Mouse (Mus musculus) spleen, embryonic (tissue): ENCODE results near the gene Enc1.

ENCODE experiments used
- CTCF ChIA-PET: fragments of 350-600 bp; sonication (Branson Sonifier 250); formaldehyde crosslinking; loops from one replicate; lab custom pipeline; 2022; lab: Charles Lee

Enc1 gene

DNA sequence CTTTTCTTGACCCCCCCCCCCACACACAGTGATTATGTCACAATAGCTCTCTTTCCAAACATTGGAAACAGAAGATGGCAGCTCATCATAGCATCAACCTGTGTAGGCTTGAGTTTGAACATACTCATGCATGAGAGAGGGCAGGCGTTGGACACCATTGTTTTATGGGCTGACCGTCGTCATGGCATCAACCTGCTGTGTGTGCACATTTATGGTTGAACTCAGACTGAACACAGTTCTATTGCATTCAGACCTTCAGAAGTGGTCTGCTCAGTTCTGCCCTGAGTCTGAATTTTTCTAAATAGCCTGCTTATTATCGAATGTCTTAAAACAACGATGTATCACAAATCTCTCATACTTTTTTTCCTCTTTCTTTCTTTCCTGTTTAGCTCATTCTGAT is 9.2 kb downstream of the Enc1 start:
- CTCF ChIA-PET = no interaction called here

DNA sequence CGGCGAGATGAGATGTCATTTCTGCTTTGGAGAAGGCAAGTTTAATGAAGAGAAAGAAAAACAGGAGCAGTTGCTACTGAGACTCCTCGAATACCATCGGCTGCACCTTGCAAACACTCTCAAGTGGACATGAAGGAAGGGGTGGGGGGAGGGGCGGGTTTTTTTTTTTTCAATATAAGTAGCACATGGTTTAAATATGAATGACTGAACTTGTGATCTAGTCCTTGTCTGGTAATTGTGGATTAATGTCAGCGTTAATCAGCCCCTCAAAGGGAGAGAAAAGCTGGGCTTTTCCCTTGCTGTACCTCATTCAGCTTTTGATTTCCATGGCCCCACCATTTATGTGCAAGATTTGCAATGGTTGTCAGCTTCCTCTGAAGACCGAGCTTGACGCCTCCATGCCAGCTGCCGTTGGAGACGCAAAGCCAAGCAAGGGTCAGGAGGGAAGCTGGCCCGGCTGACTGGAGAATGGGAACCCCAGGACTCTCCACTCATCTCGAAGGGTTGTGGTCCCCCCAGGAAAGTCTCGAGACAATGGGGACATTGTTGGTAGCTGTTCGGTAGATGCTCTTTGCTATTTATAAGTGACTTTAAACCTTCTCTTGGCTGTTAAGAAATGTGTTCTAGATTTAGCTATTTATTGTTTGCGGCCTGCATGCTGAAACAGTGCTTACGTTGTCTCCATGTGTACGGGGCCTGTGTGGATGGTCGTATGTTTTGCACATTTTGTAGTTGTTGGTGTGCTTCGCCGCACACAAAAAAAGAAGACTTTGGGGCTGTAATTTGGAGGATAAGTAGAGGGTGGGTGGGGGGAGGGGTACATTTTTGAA is 9.9 kb downstream of the Enc1 start:
- CTCF ChIA-PET = no interaction called here

DNA sequence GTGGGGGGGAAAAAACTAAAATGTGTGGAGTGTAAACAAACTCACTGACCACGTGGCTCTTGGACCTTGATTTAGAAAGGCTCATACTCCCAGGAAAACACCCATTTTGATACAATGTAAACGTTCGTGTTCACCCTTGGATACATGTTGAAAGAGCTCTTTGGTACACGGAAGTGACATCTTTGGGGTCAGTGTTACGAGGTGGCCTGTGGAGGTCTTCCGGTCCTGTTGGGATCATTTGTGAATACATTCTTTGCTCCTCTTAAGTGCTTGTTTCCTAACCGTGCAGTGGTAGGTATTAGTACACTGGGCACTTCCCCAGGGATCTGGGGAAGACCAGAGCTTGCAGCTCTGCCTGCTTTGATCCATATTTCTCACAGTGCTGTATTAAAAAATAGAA is 10.8 kb downstream of the Enc1 start:
- CTCF ChIA-PET = no interaction called here

DNA sequence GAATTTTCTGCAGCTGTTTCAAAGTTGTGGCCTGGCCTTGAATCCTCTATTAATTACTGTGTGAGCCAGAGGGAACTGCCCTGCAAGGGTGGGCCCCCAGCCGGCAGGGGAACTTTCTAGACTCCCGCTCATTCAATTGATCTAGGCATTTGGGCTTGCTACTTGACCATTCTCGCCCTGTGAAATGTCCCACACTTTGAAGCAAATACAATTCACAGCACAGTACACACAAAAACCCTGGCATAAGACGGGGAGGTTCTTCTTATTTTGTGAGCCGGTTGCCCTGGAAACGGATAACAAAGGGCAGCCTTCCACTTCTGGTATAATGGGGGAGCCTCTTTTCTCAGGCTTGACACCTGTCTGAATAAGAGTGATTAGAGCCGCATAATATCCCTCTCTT is 11.6 kb downstream of the Enc1 start:
- CTCF ChIA-PET = no interaction called here

DNA sequence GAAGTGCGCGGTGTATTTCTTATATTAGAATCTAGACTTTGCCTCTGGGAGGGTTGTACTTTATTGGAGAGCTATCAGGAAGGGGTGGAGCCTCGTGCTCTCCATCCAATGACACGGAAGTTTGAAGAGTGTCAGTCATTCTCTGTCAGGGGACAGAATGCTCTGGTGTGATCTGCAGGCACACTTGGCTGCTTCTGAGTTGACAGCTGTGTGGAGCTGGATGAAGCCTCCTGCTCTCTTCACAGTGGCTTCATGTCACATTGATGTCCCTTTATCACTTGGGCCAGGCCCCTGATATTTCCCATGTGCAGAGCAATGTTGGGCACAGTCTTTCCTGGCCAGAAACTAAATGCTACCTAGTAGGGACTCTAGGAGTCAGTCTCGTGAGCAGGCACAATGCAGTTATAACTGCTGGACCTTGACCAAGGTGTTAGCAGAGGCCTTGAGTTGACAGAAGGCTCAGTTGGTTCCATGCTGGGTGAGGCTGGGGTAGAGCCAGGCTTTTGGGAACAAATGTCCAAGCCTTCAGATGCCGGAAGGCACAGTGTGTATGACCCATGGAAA is 12.6 kb downstream of the Enc1 start:
- CTCF ChIA-PET = no interaction called here

DNA sequence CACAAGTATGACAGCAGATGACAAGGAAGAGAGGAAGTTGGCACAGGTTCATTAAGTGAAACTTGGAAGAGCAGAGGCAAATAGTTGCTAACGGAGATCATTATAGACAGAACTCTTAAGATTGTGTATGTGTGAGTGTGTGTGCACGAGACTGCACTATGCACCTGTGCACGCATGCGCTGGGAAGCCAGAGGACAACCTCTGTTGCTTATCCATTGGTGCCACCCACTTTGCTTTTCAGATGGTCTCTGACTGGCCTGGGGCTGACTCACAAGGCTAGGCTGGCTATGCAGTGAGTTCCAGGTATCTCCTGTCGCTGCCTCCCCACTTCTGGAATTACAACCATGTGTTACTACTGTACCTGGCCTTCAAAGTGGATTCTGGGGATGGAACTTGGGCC is 13.1 kb downstream of the Enc1 start:
- CTCF ChIA-PET = no interaction called here

DNA sequence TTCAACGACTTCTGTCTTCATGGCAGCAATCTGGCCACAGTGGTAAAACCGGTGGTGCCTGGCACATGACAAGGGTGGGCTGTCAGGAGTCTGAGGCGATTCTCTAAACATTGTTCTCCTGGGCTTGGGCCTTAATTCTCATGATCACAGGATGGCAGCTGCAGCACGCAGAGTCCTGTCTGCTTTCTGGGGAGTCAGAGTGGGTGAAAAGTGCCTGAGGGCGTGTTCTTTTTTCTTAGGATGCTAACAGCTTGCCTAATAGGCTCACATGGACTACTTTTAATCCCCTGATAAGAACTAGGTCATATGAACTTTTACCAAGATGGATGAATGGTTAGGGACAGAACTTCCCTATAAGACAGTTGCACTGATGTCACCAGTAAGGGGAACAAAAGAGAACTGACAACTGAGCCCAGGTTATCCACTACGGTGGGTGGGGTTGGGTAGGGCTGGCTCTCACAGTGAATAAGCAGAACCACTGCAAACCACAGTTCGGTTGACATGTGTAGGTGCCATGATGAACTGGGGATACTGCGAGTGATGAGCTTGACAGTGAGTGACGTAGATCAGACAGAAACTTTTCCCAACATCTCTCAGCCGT is 13.8 kb downstream of the Enc1 start:
- CTCF ChIA-PET = no interaction called here

DNA sequence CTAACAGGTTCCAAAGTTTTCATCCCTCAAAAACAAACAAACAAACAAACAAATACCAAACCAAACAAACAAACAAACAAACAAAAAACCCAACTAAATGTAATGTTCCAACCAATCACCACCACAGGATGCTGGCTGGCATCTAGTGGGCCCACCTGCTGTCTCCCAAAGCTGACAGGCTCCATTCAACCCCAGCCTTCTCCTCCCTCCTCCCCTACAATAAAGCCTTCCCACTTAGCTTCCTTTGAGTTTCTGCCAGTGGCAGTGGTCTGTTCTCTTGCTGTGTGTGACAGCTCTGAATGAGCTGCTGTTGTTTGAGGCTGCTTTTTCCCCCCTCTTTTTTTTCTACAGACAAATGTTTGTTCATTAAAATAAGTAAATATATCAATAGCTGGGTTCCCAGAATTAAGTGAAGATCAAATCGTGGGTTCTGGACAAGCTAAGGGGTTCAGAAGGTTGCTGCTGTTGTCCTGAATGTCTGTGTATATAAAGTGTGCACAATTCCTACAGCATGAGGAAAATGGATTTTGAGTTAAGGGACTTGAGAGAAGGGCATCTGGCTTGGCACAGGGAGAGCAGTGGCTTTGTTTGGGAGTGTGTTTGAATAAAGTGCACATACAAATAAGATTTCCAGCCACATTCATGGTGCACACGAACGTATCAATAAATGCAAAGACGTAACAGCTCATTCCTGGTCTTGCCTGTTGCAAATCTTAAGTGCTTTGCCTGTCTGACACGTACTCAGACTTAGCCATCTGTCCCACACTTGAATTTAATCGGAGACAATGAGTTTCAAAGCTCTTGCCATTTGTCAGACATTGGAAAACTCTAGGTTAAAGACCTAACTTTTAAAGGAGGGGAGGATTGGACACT is 15.3 kb downstream of the Enc1 start:
- CTCF ChIA-PET = no interaction called here

DNA sequence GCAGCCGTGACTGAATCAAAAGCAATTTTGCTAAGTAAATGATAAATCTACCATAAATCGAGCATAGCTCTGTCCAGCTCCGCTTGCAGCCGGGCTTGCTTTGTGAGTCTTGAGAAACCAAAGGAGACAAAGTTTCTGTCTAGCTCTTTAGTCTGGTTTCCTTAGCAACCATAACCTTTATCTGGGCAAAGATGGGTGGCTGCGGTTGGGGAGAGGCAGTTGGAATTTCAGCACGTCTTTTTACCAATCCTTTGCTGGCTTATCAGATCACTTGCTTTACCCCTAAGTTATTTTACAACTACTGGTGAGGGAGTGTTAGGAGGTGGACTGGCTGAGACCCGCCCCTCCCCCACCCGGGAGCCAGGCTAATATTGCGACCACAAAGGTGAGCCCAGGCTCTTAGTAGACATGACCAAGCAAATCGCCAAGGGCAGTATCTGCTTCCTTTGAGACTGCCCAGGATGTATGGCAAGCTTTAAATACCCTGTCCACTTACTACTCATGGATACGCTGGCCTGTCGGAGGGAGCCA is 16.0 kb downstream of the Enc1 start:
- CTCF ChIA-PET = no interaction called here

DNA sequence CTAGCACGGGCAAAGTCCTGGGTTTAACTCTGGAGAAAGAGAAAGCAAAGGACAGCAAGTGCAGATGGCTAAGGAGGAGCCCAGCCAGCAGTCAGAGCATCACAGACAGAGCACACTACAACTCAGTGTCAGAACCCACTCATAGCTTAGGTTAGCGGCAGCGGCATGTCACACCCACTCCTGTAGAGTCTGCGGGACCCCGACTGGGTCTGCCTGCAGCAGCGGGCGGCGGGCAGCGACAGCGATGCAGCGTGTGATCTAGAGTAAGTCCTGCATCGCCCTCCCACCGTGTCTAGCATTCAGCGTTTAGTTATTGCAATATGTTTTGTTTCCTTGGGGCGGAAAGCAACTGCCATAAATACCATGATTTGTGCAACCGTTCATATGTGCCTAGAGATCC is 18.4 kb downstream of the Enc1 start:
- CTCF ChIA-PET = no interaction called here

DNA sequence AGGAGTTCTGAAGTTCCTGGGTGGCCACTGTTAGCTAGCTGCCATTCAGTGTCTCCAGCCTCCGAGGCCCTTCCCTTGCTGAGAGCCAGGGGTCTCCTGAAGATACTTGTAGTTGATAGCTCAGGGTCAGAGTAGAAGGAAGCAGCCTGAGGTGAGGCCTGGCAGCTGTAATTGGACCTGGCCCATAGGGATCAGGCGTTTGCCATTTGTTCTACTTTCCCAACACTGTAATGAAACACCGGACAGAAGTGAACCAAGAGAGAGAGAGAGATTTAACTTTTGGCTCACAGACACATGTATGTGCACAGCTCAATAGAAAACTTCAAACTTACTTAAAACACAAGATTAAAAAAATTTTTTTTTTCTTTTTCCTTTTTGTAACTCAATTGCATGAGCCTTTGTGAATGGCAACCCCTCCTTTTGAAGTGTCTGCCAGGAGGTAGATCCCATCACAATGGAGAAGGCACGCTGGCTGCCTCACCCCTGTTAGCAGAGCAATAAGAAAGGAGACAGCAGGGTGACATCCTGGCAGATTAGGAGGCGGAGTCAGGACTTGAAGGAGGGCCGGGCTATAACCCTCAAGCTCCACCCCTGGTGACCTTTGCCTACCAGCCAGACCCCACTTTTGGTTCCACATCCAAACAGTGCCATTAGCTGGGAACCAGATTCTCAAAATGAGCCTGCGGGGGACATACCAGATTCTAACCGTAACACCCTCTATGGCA is 19.7 kb downstream of the Enc1 start:
- CTCF ChIA-PET = no interaction called here

DNA sequence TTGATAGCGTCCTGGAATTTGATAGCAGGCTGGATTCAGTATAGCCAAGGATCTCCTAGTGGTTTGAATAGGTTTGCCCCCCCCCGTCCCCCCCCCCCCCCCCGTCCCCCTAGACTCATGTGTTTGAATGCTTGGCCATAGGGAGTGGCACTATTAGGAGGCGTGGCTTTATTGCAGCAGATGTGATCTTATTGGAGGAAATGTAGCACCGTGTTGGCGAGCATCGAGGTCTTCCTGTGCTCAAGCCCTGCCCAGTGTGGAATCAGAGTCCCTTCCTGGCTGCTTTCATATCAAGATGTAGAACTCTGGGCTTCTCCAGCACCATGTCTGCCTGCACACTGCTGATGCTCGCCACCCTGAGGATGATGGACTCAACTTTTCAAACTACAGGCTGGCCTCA is 20.6 kb downstream of the Enc1 start:
- CTCF ChIA-PET = no interaction called here

DNA sequence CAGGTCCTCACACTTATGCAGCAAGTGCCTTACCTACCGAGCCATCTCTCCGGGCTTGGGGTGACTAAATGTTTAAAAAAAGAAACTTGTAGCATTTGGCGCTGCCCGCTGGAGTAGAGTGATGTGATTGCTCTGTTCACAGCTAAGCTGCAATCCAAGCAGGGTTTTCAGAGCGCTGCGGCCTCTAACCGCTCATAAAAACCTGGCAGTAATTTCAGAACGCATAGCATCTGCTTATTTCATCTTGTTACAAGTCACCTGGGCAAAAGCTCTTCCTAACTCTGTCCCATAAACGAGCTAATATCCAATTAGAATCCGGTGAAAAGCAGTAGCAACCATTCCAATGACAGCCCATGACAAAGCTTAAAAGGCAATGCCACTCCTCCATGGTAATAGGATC is 21.8 kb downstream of the Enc1 start:
- CTCF ChIA-PET = no interaction called here

DNA sequence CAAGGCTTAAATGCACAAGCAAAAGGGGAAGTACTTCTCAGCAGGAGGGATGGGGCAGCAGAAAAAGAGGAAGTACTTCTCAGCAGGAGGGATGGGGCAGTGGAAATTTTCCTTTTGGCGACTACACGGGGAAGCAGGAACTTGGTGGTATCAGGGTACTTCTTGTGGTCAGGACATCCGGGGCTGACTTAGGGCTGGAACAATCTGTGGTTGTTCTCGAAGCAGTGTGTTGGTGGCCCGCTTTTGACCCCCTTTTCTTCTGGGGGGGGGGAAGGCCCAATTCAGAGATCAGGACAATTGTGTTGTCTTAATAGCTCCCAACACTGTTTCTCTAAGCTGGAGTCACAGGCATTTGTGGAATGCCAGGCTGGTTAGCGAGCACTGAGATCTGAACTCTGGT is 24.6 kb downstream of the Enc1 start:
- CTCF ChIA-PET = interaction anchor here (0.5 kb wide), 1 partner anchor 11 kb away, joined by 3 read pairs; no protein-coding TSS in a partner anchor

DNA sequence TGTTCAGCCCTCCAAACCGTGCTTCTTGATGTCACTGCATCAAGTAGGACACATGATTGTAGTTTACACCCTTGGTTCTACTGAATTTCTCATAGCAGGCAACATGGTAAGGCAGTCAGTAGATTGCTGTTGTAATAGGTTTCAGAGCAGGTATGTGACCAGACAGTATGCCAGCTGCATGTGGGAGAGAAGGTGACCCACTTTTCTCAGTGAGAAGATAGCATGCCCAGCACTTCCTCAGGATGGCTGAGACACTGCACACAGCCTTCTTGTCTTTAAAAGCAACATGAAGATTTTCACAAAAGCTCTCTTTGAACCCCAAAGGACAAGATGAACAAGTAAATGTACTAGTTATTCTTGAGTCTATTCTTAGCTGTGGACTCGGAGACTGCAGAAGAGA is 29.8 kb downstream of the Enc1 start:
- CTCF ChIA-PET = no interaction called here

DNA sequence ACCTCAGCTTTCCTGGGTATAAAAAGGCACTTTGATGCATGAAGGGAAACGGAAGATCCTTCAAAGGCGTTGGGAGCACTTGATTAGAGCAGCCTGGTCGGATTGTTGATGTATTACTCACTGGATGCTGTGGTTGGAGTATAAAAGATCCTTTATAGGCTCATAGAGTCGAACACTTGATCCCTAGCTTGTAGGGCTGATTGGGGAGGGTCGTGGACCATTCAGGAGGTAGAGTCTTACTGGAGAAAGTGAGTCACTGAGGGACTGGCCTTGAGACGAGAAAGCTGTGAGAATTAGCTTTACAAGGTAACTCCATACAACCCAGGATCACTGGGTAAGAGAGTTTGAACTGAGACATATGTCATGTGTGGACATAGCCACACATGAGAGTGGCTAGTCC is 30.7 kb downstream of the Enc1 start:
- CTCF ChIA-PET = no interaction called here

DNA sequence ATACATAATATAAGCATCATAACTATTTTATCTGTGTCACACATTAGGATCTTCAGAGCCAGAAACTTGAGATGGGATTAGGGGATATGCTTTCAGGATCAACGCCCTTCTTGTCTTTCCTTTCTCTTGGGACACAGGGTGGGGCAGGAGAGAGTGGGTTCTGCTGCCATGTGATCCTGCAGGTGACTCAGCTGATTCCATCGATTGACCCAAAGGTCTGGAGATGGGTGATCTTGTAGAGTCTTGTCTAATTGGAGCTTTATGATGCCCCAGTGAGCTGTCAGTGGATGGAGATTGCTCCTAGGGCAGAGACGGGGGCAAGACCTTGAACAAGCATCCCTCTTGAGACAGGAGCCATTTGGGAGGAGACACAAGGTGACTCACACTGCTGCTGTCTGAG is 33.9 kb downstream of the Enc1 start:
- CTCF ChIA-PET = no interaction called here

DNA sequence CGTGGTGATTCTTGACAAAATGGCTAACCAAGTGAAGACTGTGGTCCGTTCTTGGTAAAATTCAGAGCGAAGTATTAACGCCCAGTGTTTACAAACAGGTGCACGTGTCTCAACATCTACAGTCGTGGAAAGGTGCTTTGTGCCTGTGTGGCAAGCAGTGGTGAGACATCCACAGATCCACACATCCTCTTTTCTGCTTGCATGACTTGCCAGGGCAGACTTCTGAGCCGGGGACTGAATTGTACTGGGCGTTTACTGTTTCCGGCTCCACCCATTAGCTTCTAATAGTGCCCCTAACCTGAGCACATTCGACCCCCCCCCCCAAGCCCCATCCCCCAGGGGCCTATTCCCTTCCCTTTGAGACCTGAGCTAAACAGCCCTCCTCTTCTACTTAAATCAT is 34.6 kb downstream of the Enc1 start:
- CTCF ChIA-PET = no interaction called here

DNA sequence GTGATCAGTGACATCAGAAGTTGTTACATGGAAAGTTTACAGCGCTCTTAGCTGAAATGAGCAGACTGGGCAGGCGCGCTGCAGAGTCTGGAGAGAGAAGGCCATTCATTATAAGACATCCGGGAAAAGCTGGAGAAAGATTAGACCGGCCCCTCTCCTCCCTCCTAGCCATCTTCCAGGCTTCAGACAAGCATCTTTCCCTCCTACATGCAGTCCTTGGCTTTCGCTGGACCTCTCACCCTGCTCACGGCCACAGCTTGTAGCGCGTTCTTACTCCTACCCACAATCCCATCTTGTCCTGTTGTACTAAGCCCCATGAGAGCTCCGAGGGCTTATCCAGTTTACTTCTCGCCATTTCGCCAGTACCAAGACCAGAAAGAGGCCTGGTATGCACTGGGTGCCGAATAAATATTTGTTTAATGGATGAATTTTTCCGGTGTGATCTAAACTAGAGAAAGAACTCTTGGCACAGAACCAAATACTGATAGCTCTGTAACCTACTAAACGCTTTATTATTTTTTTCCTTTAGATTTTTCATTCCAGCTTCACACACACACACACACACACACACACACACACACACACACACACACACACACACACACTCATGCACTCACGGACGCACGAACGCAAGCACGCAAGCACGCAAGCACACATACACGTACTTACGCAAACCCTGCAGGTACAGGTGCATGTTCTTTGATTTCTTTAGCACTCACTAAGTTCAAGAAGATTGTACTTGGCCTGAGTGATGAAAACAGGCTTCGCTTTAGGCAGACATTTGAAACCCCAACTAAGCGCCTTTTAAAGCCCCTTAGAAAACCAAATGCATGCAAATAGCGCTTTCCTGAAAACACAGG is 41.4 kb downstream of the Enc1 start:
- CTCF ChIA-PET = no interaction called here

DNA sequence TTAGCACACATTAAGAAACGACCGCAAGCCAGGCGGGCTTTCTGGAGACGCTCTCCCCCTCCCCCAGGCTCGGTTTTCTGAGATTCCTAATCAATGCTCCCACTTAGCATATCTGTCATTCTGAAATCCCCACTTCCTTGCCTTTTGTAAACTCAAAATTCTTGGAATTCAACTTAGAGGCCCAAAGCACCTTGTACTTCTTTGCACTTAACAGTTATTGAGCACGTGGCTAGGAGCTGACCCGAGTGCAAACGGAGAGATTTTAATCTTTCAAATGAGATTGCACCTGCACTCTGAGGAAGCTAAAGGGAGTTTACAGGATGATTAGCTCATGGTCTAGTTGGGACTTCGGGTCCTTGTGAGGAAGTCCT is 42.0 kb downstream of the Enc1 start:
- CTCF ChIA-PET = no interaction called here
